Mouse (Mus musculus): Measurements from ENCODE around the gene Omd. TPM values are rescaled to one million over a fixed set of nuclear protein-coding genes. Genes with fewer than 3 reads are reported as not detected.

The Omd gene
- polyA plus RNA-seq, 1 experiment, result not detected

DNA sequence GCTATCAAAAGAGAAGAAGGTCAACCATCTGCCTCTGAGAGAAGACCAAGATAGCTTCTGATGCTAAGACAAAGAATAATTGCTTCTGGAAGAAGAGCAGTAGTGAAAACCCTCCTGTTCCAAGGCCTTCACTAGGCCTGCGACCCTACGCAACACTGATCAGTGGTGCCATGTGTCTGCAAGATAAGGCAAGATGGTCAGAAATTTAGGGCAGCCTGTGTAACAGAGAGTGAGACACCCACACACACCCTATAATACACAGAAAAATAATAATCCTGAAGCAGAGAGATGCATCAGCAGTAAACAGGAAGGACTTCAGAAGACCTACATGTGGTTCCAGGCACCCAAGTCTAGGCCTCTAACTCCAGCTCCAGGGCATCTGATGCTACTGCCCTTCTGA lies 57.7 kb downstream of the Omd start:
- Histone ChIP-seq H3K4me1 (ENCODE audit: control insufficient read depth) (peaks cover 26% of the 10 kb centered on the region), H3K36me3 (ENCODE audit: control insufficient read depth) (peaks cover 87% of the 10 kb centered on the region), H3K4me3 (replicated peaks) (no peak overlapping the region), H3K9me3 (ENCODE audit: control insufficient read depth, low read length) (no peaks in the 10 kb centered on the region; the same call in 1 of the 2 replicates), H3K27me3 (ENCODE audit: control insufficient read depth) (no peaks in the 10 kb centered on the region)
- no peak for TF ChIP-seq TAL1 (IDR thresholded peaks at IDR 0.05; ENCODE audit: low read length)
- no peak for TF ChIP-seq GATA1 (IDR thresholded peaks at IDR 0.05; ENCODE audit: low read length)

Other genes with a start within 250 kb of the Omd start
- 0.91 and 1.3 TPM in 2 replicates for gene Bicd2, start 240.9 kb upstream of the Omd start, polyA plus RNA-seq (2012)
- 0.01 and 0.08 TPM in 2 replicates for gene Ippk, start 161.2 kb upstream of the Omd start, polyA plus RNA-seq (2012)
- gene Tes3-ps, start 89.1 kb upstream of the Omd start, polyA plus RNA-seq (2012), result 0.02 TPM in 2 replicates
- not detected in 2 replicates for gene Ecm2, start 77.7 kb upstream of the Omd start, polyA plus RNA-seq (2012)
- not detected in 2 replicates for gene Aspn, start 38.0 kb upstream of the Omd start, polyA plus RNA-seq (2012)
- not detected in 2 replicates for gene Ogn, start 25.6 kb downstream of the Omd start, polyA plus RNA-seq (2012)
- 1.2 and 1.5 TPM in 2 replicates for gene Cenpp, start 70.3 kb downstream of the Omd start, polyA plus RNA-seq (2012)
- gene Nol8, start 70.6 kb downstream of the Omd start, polyA plus RNA-seq (2012), result 0.09 TPM in 2 replicates
- 1.2 and 2.1 TPM in 2 replicates for gene Iars, start 99.6 kb downstream of the Omd start, polyA plus RNA-seq (2012)
- gene Gm30302, start 216.5 kb downstream of the Omd start, polyA plus RNA-seq (2012), result not detected in 2 replicates

Measured in erythroblast, embryonic 14.5 days (primary cell).